Mouse (Mus musculus) kidney, adult 2 months (tissue): ENCODE measurements around the gene Myh6.

Source experiments
- CTCF ChIP-seq: fragments of 200-500 bp; conservative IDR thresholded peaks from 2 replicates; pipeline ENCODE4 v1.5.1; 2011; ENCODE audit warnings: low read depth, mild to moderate bottlenecking, control low read depth, low read length, moderate library complexity, mixed read lengths; ENCODE audit not compliant: insufficient read depth, insufficient read length
- POLR2A ChIP-seq: fragments of 200-500 bp; IDR thresholded peaks from one replicate; pipeline ENCODE4 v1.6.1; 2011; ENCODE audit warnings: low read depth, low read length, control low read depth

DNA sequence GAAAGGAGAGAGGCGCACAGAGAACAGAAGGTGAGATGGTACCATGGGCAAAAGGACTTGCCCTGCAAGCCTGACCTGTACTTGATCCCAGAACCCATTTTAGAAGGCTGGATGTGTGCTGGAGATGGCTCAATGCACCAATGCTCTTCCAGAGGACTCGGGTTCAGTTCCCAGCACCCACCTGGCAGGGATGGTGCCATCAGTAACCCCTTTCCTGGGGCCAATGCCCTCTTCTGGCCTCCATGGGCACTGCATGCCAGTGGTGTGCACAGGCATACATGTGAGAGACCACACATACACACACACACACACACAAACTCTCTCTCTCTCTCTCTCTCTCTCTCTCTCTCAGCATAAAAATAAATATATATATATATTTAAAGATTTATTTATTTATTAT lies 34.7 kb upstream of the Myh6 start:
- TF ChIP-seq CTCF (no peak), POLR2A (no peak)
